Comparison of ENCODE assay signal across 11 mouse cellular contexts in the genomic region with DNA sequence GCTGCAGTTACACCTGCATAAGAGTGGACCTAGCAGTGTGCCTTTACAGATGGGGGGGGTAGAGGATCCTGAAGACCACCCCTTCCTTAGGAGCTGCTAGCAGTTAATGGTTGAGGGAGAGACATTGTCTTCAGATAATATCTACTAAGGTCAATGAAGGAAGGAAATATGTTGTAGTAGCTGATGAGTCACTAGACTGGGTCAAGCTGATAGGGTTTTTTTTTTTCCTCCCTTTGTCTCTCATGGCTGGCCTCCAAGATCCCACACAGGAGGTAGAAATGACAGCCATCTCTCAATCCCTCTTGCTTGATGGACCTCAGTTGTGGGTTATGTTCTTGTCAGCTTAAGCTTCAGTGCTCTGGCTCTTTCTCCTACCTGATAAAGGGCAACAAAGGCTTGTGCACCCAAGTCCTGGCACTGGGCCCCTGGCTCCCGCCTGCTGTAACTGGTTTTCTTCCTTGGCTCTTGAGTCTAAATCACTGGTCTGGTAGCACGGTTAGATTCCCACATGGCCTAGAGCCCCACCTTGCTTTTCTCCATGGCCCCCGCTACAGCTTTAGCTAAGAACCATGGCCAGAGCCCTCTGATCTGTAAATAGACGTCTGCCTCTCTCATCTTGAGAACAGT. TPM values are rescaled to one million over a fixed set of nuclear protein-coding genes. Genes with fewer than 3 reads are reported as not detected.
DNase-seq lines count a peak whose midpoint lies in the region; TF ChIP-seq lines count a peak whose summit lies in the region.
"Had no signal": no experiment of that assay in that cellular context is flagged by ENCODE, and none has a peak within 500 bp of the region (broad histone marks: within the 10 kb centered on the region; RNA-seq: fewer than 3 reads in every experiment).

No protein-coding gene starts in this region.

- no peak for TF ChIP-seq CTCF in kidney, adult 2 months (conservative IDR thresholded peaks at IDR 0.05; ENCODE audit: insufficient read depth, insufficient read length, low read depth, low read length)

- no peaks in the 10 kb centered on the region for H3K27me3 ChIP-seq in kidney, adult 2 months (replicated peaks; ENCODE audit: control insufficient read depth, insufficient read depth, low read length)
- H3K27me3 ChIP-seq: hindbrain, embryonic 15.5 days; neural tube, embryonic 13.5 days had no signal

- TF ChIP-seq POLR2A in kidney, adult 2 months (IDR thresholded peaks at IDR 0.05; ENCODE audit: low read depth, low read length), result no peak

- 56% methylated on average over 4 of the region's 4 CpGs for WGBS in kidney, adult 2 months

- no peaks in the 10 kb centered on the region for H3K36me3 ChIP-seq in kidney, adult 2 months (ENCODE audit: control insufficient read depth, insufficient read depth, low read length)
- H3K36me3 ChIP-seq: neural tube, embryonic 13.5 days had no signal

- intact Hi-C loops in left cerebral cortex, postnatal 4 days (cut with DNase I), result no loop called here

- 0 out of 2 replicates have a peak, but pooled peaks cover 5% of the 10 kb centered on the region for H3K4me1 ChIP-seq in kidney, adult 2 months (ENCODE audit: control insufficient read depth, insufficient read depth, low read length)

- peak; percentile 21 for DNase-seq in left cerebral cortex, postnatal 4 days
- no peak for DNase-seq in left cerebral cortex, adult 9 months (ENCODE audit: low spot score in 2 of 2)
- DNase-seq in adrenal gland, postnatal 14 days, result peak; percentile 17
- peak; percentile 21 to 27 for DNase-seq in cerebellum, postnatal 36 days
- peak; percentile 26 for DNase-seq in lung, postnatal 36 days
- DNase-seq in thymus, adult 18-20 months, result no peak
- no peak for DNase-seq in frontal cortex, postnatal 14 days (ENCODE audit: low spot score in 2 of 2)
- no peak for DNase-seq in kidney, adult 2 months
- DNase-seq: layer of hippocampus, adult 9-11 months had no signal

- H3K4me3 ChIP-seq in kidney, adult 2 months (ENCODE audit: insufficient read depth, low read depth, low read length), result no peak overlapping the region
- H3K4me3 ChIP-seq: hindbrain, embryonic 15.5 days; neural tube, embryonic 13.5 days had no signal

- H3K27ac ChIP-seq in kidney, adult 2 months (ENCODE audit: insufficient read depth, low read depth, low read length), result no peak overlapping the region
- H3K27ac ChIP-seq: hindbrain, embryonic 15.5 days; neural tube, embryonic 13.5 days had no signal

RNA-seq across cellular contexts. Expression of a gene that starts 0.6 kb away (rescaled TPM):
- 10 to 100 TPM; 30.9 to 37.9 TPM for total RNA-seq in left cerebral cortex, postnatal 4 days (2021)
- total RNA-seq in adrenal gland, postnatal 14 days (2021), result 30.5 and 37.3 TPM in 2 replicates
- 7.6 and 8.1 TPM in 2 replicates for polyA plus RNA-seq in kidney, adult 2 months (2012; rRNA removed)

RNA-seq across cellular contexts. Expression of a gene that starts 6.1 kb away (rescaled TPM):
- 1 to 10 TPM; 2.0 to 2.4 TPM for total RNA-seq in left cerebral cortex, postnatal 4 days (2021)
- 2.3 and 2.8 TPM in 2 replicates for total RNA-seq in adrenal gland, postnatal 14 days (2021)
- polyA plus RNA-seq in kidney, adult 2 months (2012; rRNA removed), result 0.94 and 2.4 TPM in 2 replicates

Comparison
In these comparisons a context has a peak if more than half of its experiments do, and no peak if none do; other contexts are left out.
1. DNase-seq: peak in left cerebral cortex, postnatal 4 days (single experiment), adrenal gland, postnatal 14 days (single experiment), cerebellum, postnatal 36 days (2 of 2) and lung, postnatal 36 days (single experiment); none in left cerebral cortex, adult 9 months (0 of 2), thymus, adult 18-20 months (0 of 2), frontal cortex, postnatal 14 days (0 of 2) and kidney, adult 2 months (single experiment).